Mouse (Mus musculus) thymus, adult 2 months (tissue): Measurements from ENCODE around the gene Samd4. TPM values are rescaled to one million over a fixed set of nuclear protein-coding genes. Genes with fewer than 3 reads are reported as not detected.

ENCODE experiments used
- DNase-seq: peaks from one replicate; pipeline ENCODE4 v3.0.0; 2021
- H3K27ac ChIP-seq: fragments of 200-500 bp; 2 replicates; pipeline ENCODE4 v1.5.1; 2012; ENCODE audit warnings: low read length, control low read depth; ENCODE audit not compliant: control insufficient read depth, insufficient read depth
- H3K27me3 ChIP-seq: fragments of 200-500 bp; 2 replicates; pipeline ENCODE4 v1.6.1; 2012; ENCODE audit warnings: mild to moderate bottlenecking, low read length, moderate library complexity, mixed read lengths; ENCODE audit not compliant: control insufficient read depth, insufficient read depth
- H3K36me3 ChIP-seq: fragments of 200-500 bp; 2 replicates; pipeline ENCODE4 v1.6.1; 2012; ENCODE audit warnings: mild to moderate bottlenecking, low read length, moderate library complexity; ENCODE audit not compliant: control insufficient read depth, insufficient read depth
- H3K4me1 ChIP-seq: fragments of 200-500 bp; replicated peaks from 2 replicates; pipeline ENCODE4 v1.6.1; 2012; ENCODE audit warnings: low read length; ENCODE audit not compliant: control insufficient read depth, insufficient read depth
- H3K4me3 ChIP-seq: fragments of 200-500 bp; 2 replicates; pipeline ENCODE4 v1.5.1; 2012; ENCODE audit warnings: mild to moderate bottlenecking, low read length, control low read depth, moderate library complexity; ENCODE audit not compliant: control insufficient read depth, insufficient read depth
- CTCF ChIP-seq: fragments of 200-500 bp; IDR thresholded peaks from 2 replicates; pipeline ENCODE4 v1.5.1; 2012; ENCODE audit warnings: mild to moderate bottlenecking, control low read depth, low read length, moderate library complexity, borderline replicate concordance; ENCODE audit not compliant: control insufficient read depth, poor library complexity, insufficient read depth; ENCODE audit errors: extremely low read depth
- POLR2A ChIP-seq: fragments of 200-500 bp; IDR thresholded peaks from 2 replicates; pipeline ENCODE4 v1.6.1; 2012; ENCODE audit warnings: mild to moderate bottlenecking, low read length, control low read depth, moderate library complexity; ENCODE audit not compliant: control insufficient read depth, poor library complexity, insufficient read depth; ENCODE audit errors: extremely low read depth
- WGBS: fragments of 180-500 bp; shearing (Covaris S2); methylation state at CpG from one replicate; pipeline ENCODE4 v1.1.7; 2018; 5-methylcytosine and 5-hydroxymethylcytosine counted together
- polyA plus RNA-seq: library from polyadenylated mRNA; depleted of rRNA; stranded (reverse); fragments of >200 nt; gene quantifications from 2 replicates; pipeline ENCODE4 v1.2.3, GENCODE M21; 2012

The Samd4 gene
- polyA plus RNA-seq, 1 experiment = 3.1 TPM

DNA sequence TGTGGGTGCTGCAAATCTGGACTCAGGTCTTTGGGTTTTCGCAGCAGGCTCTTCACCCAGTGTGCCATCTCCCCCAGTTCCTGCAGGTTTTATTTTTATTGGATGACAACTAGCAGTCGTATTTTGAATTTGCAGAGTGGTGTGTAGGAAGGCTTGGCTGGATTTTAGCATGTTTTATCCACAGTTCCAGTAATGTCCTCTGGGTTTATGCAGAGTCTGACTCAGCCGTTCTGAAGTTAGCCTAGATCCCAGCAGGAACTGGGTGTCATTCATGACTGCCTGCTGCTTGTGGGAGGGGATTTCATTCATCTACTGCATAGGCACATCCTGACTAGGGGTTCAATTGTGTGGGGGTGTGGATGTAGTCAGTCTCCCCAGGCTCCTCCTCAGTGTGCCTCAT, 16.0 kb downstream of the Samd4 start:
- Histone ChIP-seq H3K27me3 (no peaks in the 10 kb centered on the region), H3K27ac (no peak overlapping the region), H3K4me3 (no peak overlapping the region), H3K36me3 (no peaks in the 10 kb centered on the region), H3K4me1 (no peaks in the 10 kb centered on the region)
- no peak for TF ChIP-seq CTCF
- TF ChIP-seq POLR2A = no peak
- no peak for DNase-seq
- WGBS = 90% methylated on average over 3 of the region's 3 CpGs

DNA sequence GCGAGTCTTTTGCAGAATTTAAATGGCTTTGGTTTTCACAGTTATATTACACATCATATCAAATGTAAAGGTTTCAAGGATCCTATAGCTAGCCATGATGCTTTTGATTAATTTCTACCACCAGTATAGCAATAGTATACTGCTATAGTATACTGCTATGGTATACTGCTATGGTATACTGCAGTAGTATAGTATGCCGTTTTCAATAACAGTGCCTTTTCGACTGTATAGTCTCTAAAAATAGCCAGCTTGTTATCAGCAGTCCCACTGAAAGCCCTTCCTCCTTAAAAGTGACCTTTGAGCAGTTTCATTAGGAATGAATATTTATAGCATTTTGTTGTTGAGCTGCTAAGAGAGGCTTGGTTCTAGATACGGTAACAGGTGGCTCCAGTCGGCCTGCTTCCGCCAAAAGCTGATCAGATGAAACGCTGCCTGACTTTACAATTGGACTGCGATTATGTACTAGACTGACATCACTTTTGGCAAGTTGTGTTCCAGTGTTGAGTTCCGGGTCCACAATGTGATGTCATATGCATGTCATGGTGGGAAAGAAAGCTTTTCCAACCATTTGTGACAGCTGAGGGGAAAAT, 19.9 kb downstream of the Samd4 start:
- 95% methylated on average over 9 of the region's 9 CpGs for WGBS
- Histone ChIP-seq H3K36me3 (no peaks in the 10 kb centered on the region), H3K4me1 (no peaks in the 10 kb centered on the region), H3K4me3 (no peak overlapping the region), H3K27ac (no peak overlapping the region), H3K27me3 (no peaks in the 10 kb centered on the region)
- DNase-seq = no peak
- TF ChIP-seq POLR2A (no peak), CTCF (no peak)

DNA sequence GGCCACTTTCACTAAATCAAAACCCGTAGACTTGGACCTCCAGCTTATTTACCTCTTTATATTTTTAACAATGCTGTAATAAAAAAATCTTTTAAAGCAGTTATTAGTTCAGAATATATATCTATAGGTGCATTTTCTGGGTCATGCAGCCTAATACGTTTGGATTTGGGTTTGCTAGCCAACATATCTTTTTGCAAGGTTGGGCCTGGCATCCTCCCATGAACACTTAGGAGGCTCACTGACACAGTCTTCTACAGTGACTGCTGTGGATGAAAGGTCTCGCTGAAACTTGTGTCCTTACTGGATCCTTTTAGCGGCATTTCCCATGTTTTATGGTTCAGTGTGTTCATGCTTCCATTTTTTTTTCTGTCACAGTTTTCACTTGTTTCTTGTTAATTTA, 21.6 kb downstream of the Samd4 start:
- no peak for DNase-seq
- Histone ChIP-seq H3K4me3 (no peak overlapping the region), H3K27ac (no peak overlapping the region), H3K27me3 (no peaks in the 10 kb centered on the region), H3K36me3 (no peaks in the 10 kb centered on the region), H3K4me1 (no peaks in the 10 kb centered on the region)
- TF ChIP-seq CTCF = no peak
- TF ChIP-seq POLR2A = no peak
- 96% methylated on average over 4 of the region's 4 CpGs for WGBS

DNA sequence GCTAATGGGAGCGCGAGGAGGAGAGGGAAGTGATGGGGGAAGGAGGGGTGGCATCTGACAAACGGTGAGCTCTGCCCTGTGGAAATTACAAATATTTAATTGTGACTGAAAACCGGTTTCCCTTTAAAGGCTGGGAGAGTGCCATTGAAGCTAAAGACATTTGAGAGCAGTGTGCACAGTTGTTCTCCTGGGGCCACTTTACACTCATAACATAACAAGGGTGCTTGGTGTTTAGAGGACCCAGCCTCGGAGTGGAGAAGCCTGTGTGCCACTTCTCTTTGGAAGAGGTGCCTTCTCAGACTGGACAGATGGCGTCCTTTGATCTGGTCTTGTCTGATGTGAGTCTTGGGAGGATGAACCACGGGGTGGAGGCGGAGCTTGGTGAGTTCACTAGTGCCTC, 26.2 kb downstream of the Samd4 start:
- H3K36me3 ChIP-seq = no peaks in the 10 kb centered on the region
- no peaks in the 10 kb centered on the region for H3K4me1 ChIP-seq
- no peak for DNase-seq
- H3K27ac ChIP-seq = no peak overlapping the region
- TF ChIP-seq CTCF (no peak), POLR2A (no peak)
- H3K4me3 ChIP-seq = no peak overlapping the region
- WGBS = 77% methylated on average over 8 of the region's 8 CpGs
- H3K27me3 ChIP-seq = no peaks in the 10 kb centered on the region

DNA sequence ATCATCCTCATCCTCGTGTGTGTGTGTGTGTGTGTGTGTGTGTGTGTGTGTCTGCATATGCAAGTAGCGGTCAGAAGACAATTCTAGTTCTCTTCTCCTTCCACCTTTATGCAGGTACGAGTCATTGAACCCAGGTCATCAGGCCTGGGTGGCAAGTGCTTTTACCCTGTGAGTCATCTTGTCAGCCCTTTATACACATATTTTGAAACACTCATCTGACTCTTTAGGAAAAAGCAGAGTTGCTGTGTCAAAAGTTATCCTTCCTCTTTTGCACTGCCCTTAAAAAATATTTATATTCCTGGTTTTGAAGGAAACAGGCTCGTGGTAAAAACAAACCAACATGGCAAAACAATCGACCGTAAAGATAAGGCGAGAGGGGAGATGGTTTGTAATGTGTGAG, 29.8 kb downstream of the Samd4 start:
- Histone ChIP-seq H3K4me3 (no peak overlapping the region), H3K36me3 (no peaks in the 10 kb centered on the region), H3K27me3 (no peaks in the 10 kb centered on the region), H3K4me1 (no peaks in the 10 kb centered on the region), H3K27ac (no peak overlapping the region)
- no peak for DNase-seq
- TF ChIP-seq POLR2A (no peak), CTCF (no peak)
- 65% methylated on average over 7 of the region's 7 CpGs for WGBS

DNA sequence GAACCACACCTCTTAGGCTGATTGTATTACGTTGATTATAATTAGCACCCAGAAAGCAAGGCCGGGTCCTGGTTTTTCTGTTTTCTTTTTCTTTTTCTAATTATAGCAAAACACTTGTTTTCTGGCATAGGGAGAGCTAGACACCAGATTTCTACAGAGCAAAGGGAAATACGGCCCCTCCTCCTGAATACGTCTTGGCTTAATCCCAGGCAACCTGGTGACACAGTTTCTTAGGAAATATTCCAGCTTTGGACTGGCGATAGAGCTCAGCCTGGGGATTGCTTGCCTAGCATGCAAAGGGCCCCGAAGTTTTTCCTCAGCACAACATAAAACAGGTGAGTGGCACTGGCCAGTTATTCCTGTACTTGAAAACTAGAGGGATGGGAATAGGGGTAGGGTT, 31.7 kb downstream of the Samd4 start:
- Histone ChIP-seq H3K4me1 (no peaks in the 10 kb centered on the region), H3K36me3 (no peaks in the 10 kb centered on the region), H3K27ac (no peak overlapping the region), H3K27me3 (no peaks in the 10 kb centered on the region), H3K4me3 (no peak overlapping the region)
- 93% methylated on average over 6 of the region's 6 CpGs for WGBS
- TF ChIP-seq CTCF = no peak
- TF ChIP-seq POLR2A = no peak
- DNase-seq = no peak

DNA sequence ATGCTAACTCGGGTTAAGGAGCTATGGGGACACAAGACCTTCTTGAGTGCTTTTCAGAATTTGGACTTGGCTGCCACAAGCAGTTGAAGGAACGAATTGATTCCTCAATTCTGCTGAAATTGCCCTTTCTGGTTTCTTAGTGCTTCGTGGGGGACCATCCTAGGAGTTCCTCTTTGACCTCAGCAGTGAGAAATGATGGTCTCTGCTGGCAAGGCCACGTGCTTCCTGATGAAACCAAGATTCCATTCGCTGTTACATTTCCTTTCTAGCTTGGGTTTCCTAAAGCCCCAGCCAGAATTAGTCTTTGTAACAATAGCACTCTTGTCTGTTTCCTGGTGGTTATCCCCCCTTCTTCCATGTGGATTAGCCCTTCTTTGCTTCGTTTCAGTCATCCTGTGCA, 32.9 kb downstream of the Samd4 start:
- no peaks in the 10 kb centered on the region for H3K4me1 ChIP-seq
- 27% methylated on average over 6 of the region's 6 CpGs for WGBS
- no peaks in the 10 kb centered on the region for H3K27me3 ChIP-seq
- H3K36me3 ChIP-seq = no peaks in the 10 kb centered on the region
- H3K4me3 ChIP-seq = no peak overlapping the region
- DNase-seq = no peak
- TF ChIP-seq CTCF = no peak
- TF ChIP-seq POLR2A = no peak
- no peak overlapping the region for H3K27ac ChIP-seq
